Mouse (Mus musculus) layer of hippocampus, adult 18-20 months (tissue): ENCODE results near the gene Pgls. TPM values are rescaled to one million over a fixed set of nuclear protein-coding genes. Genes with fewer than 3 reads are reported as not detected.
A peak's percentile ranks its signal among the peaks of the same experiment; 100 is the strongest.

Source experiments
- DNase-seq, 2 experiments: peaks; one replicate each; pipeline ENCODE4 v3.0.0; 2022; ENCODE audit warnings: low spot score in 2 of 2
- long read RNA-seq: library from polyadenylated mRNA; stranded (forward); transcript quantifications from one replicate; pipeline ENCODE4 v2.0.0, GENCODE M21; 2021
- total RNA-seq, 2 experiments: library from RNA; stranded (reverse); gene quantifications; 2 replicates each; pipeline ENCODE4 v1.2.3; 2021

Gene Pgls
- total RNA-seq, result 10 to 100 TPM; 32.0 to 33.1 TPM
- long read RNA-seq, transcript Pgls-201 (5 exons, 893 nt), result major isoform, 9 of 20 reads
- long read RNA-seq, partial matches to known transcripts, result 3 of 20 reads
- long read RNA-seq, other reads (novel, unspliced or antisense), result 6 of 20 reads

DNA sequence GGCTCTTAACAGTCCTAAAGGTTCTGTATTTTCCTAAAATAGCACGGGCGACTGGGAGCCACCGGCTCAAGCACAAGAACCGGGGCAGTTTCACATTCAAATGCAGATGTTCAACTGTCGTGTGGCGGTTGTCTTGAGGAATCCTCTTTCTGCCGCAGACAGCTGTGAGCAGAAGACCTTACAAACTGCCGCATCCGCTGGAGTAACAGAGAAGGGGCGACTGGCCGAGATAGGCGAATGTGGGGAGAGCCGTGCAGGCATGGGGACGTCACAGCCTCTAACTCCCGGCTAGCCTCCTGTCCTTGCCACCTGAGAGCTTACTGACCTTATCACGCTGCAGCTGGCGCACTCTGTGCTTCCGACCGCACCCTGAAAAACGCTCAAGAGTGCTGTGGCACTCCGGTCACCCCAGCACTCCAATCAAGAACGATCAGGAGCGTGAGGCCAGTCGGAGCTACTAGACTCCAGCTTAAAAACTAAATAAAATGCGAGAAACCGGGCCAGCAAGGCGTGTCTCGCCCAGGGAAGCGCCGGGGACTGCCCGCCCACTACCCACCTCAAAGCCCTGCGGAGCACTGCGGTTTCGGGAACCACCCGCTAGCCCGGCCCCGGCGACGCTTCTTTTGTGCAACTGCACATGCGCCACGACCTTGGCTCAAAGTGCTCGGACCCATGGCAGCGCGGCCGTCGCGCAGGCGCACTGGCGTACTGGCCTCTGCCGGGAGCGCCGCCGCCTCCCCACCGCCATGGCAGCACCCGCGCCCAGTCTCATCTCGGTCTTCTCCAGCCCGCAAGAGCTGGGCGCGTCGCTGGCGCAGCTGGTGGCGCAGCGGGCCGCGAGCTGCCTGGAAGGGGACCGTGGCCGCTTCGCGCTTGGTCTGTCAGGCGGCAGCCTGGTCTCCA lies at the start of gene Pgls:
Gene Pgls, plus strand, starts transcription at position 706 of the 903 bp plus-strand sequence.
- peak; percentile 95 to 97 for DNase-seq

DNA sequence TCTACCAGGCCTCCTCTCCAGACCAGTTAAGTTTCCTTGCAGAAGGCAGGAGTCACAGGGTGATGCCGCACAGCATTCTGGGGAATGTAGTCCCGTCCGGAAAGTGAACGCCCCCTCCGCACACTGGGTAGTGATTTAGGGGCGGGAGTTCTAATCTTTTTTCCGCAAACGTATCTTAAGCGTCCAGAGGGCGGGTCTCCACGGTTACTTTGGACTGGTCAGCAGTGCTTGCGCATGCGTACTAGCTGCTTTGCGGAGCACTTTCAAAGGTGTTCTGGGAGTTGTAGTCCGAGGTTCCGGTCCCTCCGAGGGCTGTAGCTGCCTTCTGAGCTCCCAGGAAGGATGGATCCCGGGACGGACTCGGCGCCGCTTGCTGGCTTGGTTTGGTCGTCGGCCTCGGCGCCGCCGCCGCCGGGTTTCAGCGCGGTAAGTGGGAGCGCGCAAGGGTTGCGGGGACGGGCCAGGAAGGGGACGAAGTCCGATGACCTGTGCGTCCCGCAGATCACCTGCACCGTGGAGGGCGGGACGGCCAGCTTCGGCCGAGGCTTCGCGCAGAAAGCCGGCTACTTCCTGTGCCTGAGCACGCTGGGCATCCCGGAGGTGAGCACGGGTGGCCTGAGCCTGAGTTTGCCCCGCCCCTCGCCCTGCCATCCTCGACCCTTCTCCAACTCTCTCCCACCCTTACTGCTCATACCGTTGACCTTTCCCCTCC lies 49.2 kb upstream of the Pgls start, which contains the start of gene Mvb12a:
Gene Mvb12a, plus strand, starts transcription at position 291 of the 712 bp plus-strand sequence.
- peak; percentile 97 to 99 for DNase-seq

DNA sequence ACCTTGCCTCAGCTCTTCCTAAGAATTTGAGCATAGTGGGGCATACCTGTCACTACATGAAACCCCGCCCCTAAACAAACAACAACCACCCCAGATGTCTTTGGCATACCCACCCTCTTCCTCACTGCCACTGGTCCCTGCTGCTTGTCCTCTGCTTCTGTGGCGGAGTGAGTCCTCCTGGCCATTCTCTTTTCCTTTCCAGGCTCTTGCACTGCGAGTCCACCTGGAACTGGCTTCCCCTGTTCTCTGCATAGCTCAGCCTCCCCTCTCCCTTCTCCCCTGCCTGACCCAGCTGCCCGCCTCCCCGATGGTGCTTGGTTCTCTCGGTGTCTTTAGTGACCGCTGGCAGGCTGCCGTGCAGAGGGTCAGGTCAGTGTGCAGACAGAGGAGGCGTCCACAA lies 48.2 kb upstream of the Pgls start:
- DNase-seq, result no peak

- DNase-seq, result no peak
Measured at GRCm38 (mm10) chr8:71545053-71545452, 46.9 kb upstream of the Pgls start.

GRCm38 (mm10) chr8:71547590-71547989 lies 44.4 kb upstream of the Pgls start:
- DNase-seq, result no peak

- DNase-seq, result no peak
Measured at GRCm38 (mm10) chr8:71550754-71551153, 41.2 kb upstream of the Pgls start.

DNA sequence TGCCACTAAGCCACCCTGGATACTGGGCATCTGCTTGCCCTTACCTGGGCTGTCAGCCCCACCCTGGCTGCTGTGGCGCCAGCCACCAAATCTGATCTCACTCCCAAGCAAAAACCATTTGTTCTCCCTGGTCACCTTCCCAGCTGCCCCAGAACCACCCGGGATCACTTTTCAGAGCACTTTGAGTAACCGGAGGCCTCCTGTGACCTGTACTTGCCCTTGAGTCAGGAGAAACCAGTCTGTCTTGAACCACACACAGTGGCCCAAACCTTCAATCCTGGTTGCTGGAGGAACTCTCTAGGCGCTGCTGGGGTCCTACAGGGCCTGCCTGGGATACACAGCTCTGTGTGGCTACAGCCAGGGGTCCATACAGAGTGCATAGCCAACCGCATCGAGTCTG lies 39.2 kb upstream of the Pgls start:
- DNase-seq, result no peak

DNA sequence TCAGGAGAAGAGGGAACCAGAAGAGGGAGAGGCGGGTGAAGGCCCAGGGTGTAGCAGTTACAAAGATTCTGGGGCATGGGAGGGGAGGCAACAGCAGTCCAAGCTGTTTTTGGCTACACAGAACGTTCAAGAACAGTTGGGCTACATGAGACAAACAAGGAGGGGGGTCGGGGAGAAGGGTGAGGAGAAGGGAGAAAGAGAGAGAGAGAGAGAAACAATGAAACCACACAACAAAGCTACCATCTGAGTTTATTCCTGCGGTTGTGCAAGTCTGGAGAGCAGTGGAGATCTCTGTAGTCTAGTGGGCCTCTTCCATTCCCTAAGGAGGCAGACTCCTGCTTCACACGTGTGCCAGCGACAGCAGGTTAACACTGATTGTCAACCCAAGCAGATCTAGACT lies 38.0 kb upstream of the Pgls start:
- DNase-seq, result no peak

GRCm38 (mm10) chr8:71554644-71555043 lies 37.3 kb upstream of the Pgls start:
- DNase-seq, result no peak

DNA sequence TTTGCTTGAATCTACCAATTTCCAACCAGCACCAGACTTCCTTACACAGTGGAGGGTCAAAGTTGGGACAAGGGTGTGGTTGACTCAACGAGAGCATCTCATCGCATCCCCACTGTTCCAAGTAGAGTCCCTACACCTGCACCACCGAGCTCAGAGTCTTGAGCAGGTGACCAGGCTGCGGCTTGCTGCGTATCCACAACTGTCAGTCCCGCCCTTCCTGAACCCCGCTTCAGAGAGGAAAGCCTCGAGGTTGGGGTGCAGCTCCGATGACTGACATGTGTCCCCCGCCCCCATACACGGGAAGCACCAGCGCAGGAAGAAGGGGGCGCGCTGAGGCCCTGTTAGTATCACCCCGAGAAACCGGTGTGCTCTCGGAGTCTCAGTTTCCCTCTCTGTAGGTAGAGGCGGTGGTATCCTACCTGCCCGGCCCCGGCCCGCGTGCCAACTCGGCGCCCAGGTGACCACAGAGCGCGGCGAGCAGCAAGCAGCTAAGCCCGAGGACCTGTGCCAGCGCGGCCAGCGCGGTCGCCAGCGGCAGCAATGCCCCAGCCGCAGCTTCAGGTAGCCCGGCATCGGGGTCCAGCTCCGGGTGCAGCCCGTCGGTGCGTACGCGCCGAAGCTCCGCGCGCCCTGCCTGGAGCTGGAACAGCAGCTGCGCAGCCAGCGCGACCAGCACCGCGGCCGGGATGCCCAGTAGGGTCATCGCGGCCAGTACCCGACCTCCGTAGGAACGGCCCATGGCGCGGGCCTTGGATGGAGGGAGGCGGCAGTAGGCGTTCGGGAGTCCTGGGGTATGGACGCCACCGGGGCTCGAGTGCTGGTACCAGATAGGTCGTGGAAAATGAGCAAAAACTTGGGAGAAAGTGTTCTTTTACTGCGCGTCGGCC lies 33.7 kb upstream of the Pgls start, which contains the start of gene Tmem221:
Gene Tmem221, minus strand, starts transcription at position 801 of the 887 bp plus-strand sequence.
- DNase-seq, result no peak

- DNase-seq, result no peak
Measured at GRCm38 (mm10) chr8:71558958-71559690, 32.9 kb upstream of the Pgls start.

- DNase-seq, result no peak
Measured at GRCm38 (mm10) chr8:71560071-71560470, 31.9 kb upstream of the Pgls start.

DNA sequence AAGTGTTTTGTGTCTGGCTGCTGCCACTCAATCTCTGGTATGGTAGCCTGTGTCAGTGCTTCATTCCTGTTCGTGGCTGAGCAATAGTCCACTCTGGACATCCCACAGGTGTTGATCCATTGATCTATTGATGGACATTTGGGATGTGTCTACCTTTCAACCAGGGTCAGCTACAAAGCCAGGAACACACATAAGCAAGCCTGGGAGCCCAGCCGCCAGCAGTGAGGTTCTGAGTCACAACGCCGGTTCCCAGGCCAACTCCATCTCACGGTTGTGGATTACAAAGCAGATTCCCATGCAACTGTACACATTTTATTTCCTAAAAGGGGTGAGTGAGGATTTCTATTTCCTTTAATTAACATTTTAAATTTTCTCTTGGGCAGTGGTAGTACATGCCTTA lies 31.2 kb upstream of the Pgls start:
- DNase-seq, result no peak

DNA sequence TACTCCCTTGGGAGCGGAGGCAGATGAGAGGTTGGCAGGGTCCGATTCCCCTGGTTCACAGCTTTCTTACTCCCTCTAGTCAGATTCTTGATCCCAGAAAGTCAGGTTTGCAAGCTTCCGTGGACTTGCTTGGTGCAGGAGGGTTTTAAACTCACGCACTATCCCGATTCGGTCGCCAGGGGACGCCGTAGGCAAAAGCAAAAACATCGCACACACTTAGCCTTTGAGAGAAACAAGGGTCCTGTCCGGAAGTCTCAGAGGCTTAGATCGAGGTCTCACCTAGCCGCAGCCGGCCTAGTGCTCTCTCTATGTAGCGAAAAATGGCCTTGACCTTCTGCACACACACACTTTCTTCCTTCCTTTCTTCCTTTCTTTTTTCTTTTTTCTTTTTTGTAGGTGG lies 30.6 kb upstream of the Pgls start:
- peak; percentile 56 to 71 for DNase-seq

- peak; percentile 40 to 68 for DNase-seq
Measured at GRCm38 (mm10) chr8:71562751-71563150, 29.2 kb upstream of the Pgls start.

DNA sequence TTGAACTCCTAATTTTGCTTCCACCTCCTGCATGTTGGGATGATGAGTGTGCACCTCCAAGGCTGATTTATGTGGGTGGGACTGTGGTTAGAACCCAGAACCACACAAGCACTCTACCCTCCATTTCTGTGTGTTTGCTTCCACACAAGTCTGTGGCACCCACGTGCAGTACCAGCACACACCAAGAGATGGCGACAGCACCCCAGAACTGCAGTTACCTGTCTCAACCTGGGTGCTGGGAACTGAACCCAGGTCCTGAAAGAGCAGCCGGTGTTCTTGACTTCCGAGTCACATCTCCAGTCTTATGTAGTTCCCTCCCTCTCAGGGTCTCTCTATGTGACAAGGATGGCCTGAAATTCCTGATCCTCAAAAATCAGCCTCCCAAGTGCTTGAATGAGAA lies 28.0 kb upstream of the Pgls start:
- DNase-seq, result no peak

- no peak for DNase-seq
Measured at GRCm38 (mm10) chr8:71566501-71566900, 25.5 kb upstream of the Pgls start, which contains the start of gene Nxnl1. Nxnl1 (minus strand) TSS chr8:71566601.

DNA sequence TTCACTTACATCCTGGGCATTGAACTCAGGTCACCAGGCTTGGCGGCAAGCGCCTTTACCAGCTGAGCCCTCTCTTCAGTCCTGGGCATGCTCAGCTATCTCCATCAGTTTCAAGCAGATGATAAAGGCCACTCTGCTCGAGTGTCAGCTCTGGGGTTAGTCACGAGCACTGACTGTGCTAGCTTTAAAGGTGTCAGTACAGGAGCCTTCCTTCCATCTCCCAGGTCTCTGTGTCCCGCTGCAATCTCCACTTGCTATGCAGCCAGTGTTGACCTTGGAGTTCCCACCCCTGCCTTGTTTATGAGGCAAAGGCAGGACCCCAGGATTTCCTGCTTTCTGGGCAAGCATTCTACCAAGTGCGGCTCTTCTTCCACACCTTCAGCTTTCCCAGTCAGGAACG lies 24.4 kb upstream of the Pgls start:
- DNase-seq, result no peak

DNA sequence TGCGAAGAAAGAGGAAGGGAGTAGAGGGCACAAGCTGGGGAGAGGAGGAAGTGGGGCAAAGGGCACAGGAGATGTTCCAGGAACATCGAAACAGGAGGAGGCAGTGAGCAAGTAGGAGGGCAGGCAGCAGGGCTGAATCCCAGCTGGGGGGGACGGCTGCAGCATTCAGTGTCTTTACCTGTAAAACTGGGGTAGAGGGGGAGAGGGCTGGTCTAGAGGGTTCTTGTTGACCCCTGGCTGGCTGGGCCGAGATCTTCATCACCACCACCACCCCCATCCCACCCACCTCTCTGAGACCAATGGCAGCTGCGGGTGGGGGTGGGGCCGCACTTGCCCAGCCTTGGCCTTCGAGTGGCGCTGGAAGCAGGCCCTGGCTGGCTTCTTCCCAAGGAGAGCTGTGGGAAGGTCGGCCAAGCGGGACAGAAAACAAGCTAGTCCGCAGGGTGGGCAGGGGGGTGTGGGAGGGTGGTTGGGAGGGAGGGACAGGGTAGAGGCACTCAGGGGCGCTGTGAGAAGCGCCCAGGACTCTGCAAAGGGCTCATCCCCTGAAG lies 23.5 kb upstream of the Pgls start, which contains the start of gene Slc27a1:
Gene Slc27a1, plus strand, starts transcription at position 496 of the 551 bp plus-strand sequence.
- DNase-seq, result peak; percentile 50 to 76

DNA sequence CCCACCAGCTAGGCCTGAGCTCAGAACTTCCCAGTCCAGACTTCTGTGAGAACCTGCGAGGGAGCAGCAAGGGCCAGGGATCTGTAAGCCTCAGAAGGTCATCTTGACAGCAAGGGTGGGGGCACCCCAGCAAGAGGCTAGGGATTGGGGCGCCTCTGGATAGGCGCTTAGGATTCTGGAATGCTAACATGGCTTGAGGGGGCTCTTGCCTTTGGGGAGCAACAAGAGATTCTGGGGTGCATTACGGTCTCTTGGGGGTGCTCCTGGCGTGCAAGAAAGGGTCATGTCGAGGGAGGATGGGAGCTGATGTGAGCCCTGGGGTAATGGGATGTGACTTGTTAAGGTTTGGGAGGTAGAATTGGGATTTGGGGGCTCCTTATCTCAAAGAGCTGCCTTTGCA lies 23.0 kb upstream of the Pgls start:
- DNase-seq, result no peak
